Mouse (Mus musculus): ENCODE measurements at regions not wholly inside any gene's neighbourhood (a gene's known extent, or its start where the extent isn't known, plus 50 kb on each side); places are given as distances from the start of the nearest gene placed in this dataset.

DNA sequence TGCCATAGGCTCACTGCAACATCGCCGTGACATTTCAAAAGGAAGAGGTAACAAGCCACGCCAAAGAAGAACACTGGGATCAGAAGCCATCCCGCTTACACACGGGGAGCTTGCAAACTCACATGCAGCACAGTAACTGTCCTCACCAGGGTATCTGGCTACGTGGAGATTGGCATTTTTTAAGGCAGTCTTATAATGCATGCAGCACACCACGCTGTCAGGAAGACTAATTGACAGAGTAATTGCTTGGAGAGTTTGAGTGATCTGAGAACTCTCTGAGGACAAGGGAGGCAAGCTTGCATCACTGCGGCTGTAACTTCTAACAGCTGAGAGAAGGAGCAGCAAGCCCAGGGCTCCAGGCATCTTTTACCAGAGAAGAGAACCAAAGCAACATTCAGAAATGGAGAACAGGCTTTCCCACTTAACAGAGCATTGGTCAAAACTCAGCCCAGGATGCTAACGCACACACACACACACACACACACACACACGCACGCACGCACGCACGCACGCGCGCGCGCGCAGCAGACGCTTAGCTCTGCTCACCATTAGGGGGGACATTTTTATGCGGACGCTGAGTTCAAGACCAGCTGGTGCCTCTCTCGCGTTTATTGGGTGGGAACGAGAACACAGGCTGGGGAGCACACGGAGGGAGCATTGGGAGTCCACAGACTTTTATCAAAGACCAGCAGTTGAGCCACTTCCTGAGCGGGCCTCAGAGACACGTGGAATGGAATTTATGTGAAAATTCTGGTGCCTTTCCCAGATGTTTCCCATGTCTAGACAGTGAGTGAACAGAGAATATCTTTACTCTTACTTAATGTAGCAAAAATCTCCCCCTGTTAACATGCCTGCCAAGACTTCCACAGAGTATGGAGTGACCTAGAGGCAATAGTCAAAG lies 66.6 kb downstream of the 1700129C05Rik start:
- ATAC-seq: peak; percentile 53; the same call in 1 of the 2 replicates
- DNase-seq (ENCODE audit: low spot score): peak; percentile 42
- Histone ChIP-seq H3K9me3 (ENCODE audit: low read length) (no peaks in the 10 kb centered on the region), H3K4me1 (ENCODE audit: insufficient read depth, low read length) (no peaks in the 10 kb centered on the region), H3K4me3 (ENCODE audit: low read length) (no peak overlapping the region), H3K27ac (no peak overlapping the region), H3K36me3 (ENCODE audit: insufficient read depth, low read length) (no peaks in the 10 kb centered on the region), H3K9ac (replicated peaks; ENCODE audit: low read length) (no peak overlapping the region), H3K4me2 (ENCODE audit: low read depth, low read length) (peak overlapping the region; percentile 27), H3K27me3 (ENCODE audit: insufficient read depth, low read length) (no peaks in the 10 kb centered on the region)
- 32% methylated on average over 29 of the region's 29 CpGs for WGBS
- 0 out of 2 replicates have a peak, but pooled peaks have one; percentile 11 for TF ChIP-seq CTCF (IDR thresholded peaks at IDR 0.05; ENCODE audit: low read depth)

DNA sequence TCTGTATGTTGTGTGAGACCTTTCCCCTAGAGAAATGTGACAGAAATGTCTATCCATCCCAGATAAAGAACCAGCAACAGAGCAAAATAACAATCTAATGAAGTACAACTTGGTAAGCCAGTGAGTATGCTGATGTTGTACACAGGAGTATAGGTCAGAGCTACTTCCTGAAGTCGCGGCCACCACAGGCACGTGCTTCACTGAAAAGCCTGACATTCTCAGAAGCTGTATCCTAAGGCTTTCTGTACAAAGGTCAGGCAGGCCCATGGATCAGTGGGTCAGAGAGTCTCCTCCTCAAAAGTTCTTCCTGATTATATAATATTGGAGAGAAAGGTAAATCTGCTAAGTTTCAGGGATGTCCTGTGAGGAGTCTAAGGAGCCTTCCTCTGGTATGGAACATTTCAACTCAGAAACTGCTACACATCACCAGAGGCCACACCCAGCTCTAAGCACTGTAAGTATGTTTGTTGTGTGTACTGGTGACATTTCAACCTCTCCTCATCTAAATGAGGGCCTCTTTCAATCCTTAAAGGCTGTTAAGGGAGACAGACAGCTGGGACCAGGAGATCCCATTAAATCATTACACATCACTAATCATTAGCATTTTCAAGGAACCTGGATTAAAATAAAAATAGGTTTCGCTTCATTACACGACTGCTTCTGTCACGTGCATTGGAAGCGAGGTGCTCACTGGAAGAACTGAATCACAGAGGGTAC lies 70.2 kb downstream of the 1700129C05Rik start:
- ATAC-seq (no peak), DNase-seq (ENCODE audit: low spot score) (no peak)
- no peak overlapping the region for H3K4me2 ChIP-seq (ENCODE audit: low read depth, low read length)
- no peaks in the 10 kb centered on the region for H3K27me3 ChIP-seq (ENCODE audit: insufficient read depth, low read length)
- TF ChIP-seq CTCF (IDR thresholded peaks at IDR 0.05; ENCODE audit: low read depth): no peak
- H3K36me3 ChIP-seq (ENCODE audit: insufficient read depth, low read length): no peaks in the 10 kb centered on the region
- no peaks in the 10 kb centered on the region for H3K9me3 ChIP-seq (ENCODE audit: low read length)
- H3K4me3 ChIP-seq (ENCODE audit: low read length): no peak overlapping the region
- H3K27ac ChIP-seq: no peak overlapping the region
- 76% methylated on average over 7 of the region's 7 CpGs for WGBS
- no peak overlapping the region for H3K9ac ChIP-seq (replicated peaks; ENCODE audit: low read length)
- H3K4me1 ChIP-seq (ENCODE audit: insufficient read depth, low read length): no peaks in the 10 kb centered on the region

DNA sequence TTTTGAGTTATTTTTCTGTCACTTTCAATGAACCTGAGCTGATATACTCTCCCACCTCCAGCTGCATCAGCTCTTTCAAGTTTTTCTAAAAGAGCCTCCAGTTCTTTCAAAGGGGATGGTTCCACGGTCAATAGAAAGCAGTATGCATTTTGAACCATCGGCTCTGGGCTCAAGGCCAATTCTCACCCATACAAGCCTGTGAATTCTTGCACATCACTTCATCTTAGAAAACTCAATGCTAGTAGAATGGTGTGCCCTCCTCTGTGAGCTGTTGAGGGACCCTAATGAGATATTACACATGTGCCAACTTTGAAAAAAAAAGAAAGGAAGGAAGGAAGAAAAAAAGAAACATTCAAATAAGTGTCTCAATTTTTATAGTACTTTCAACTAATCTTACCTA lies 72.6 kb downstream of the 1700129C05Rik start:
- no peak for ATAC-seq
- Histone ChIP-seq H3K9me3 (ENCODE audit: low read length) (no peaks in the 10 kb centered on the region), H3K4me1 (ENCODE audit: insufficient read depth, low read length) (no peaks in the 10 kb centered on the region), H3K27me3 (ENCODE audit: insufficient read depth, low read length) (no peaks in the 10 kb centered on the region), H3K9ac (replicated peaks; ENCODE audit: low read length) (no peak overlapping the region), H3K27ac (no peak overlapping the region), H3K36me3 (ENCODE audit: insufficient read depth, low read length) (no peaks in the 10 kb centered on the region), H3K4me3 (ENCODE audit: low read length) (no peak overlapping the region), H3K4me2 (ENCODE audit: low read depth, low read length) (no peak overlapping the region)
- WGBS: 50% methylated on average over 2 of the region's 2 CpGs
- no peak for DNase-seq (ENCODE audit: low spot score)
- no peak for TF ChIP-seq CTCF (IDR thresholded peaks at IDR 0.05; ENCODE audit: low read depth)

DNA sequence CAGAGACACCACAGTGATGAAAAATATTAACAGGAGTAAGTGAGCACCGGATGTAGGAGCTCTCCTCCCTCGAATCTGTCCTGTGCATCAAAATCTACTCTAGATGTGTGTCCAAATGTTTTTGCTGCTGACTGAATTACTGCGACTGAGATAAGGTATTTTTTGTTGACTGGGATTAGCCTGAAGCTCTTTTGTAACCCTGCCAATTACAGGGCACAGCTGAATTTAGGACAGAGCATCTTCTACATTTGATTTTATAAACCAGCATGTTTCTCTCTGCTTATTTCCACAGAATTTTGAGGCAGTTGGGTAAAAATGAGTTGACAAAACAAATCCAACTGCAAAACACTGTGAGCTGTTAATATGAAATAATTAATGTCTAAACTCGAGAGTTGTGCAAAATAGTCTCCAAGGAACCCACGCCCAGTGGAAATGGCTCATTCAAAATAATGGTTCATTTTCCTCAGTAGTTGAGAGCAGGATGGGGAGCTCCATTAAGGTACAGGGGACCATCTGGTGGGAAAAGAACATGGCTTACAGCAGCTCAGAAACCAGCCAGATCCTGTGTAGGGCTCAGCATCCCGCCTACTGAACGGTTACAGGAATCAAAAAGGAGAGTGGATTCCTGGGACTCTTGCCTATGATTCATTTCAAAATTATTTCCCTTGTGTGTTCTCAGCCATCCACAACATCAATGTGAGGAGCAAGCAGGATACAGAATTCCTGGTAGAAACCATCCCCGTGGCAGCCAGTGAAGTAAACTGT lies 76.1 kb downstream of the 1700129C05Rik start:
- Histone ChIP-seq H3K4me3 (ENCODE audit: low read length) (no peak overlapping the region), H3K4me2 (ENCODE audit: low read depth, low read length) (no peak overlapping the region), H3K9me3 (ENCODE audit: low read length) (no peaks in the 10 kb centered on the region), H3K36me3 (ENCODE audit: insufficient read depth, low read length) (no peaks in the 10 kb centered on the region), H3K27ac (no peak overlapping the region), H3K27me3 (ENCODE audit: insufficient read depth, low read length) (no peaks in the 10 kb centered on the region), H3K4me1 (ENCODE audit: insufficient read depth, low read length) (no peaks in the 10 kb centered on the region), H3K9ac (replicated peaks; ENCODE audit: low read length) (no peak overlapping the region)
- no peak for ATAC-seq
- WGBS: 70% methylated on average over 8 of the region's 8 CpGs
- no peak for DNase-seq (ENCODE audit: low spot score)
- TF ChIP-seq CTCF (IDR thresholded peaks at IDR 0.05; ENCODE audit: low read depth): no peak

DNA sequence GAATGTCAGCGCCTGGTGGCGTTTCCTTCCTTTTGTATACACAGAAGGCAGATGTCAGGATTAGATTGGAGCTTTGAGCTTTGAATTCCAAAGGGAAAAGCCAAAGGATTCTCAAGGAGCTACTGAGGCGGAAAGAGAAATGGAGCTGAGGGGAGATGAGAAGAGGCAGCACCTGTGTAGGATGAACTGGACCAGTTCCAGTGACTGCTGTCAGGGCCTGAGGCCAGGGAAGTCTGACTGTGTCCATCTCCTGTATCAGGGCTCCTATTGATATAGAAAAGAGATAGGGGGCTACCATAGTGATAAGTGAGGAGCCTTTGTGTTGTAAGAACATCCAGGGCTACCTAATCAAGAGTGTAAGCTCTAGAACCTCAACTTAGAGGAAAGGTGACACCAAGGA lies 79.5 kb downstream of the 1700129C05Rik start:
- 65% methylated on average over 3 of the region's 3 CpGs for WGBS
- DNase-seq (ENCODE audit: low spot score): peak; percentile 43
- no peak for ATAC-seq

DNA sequence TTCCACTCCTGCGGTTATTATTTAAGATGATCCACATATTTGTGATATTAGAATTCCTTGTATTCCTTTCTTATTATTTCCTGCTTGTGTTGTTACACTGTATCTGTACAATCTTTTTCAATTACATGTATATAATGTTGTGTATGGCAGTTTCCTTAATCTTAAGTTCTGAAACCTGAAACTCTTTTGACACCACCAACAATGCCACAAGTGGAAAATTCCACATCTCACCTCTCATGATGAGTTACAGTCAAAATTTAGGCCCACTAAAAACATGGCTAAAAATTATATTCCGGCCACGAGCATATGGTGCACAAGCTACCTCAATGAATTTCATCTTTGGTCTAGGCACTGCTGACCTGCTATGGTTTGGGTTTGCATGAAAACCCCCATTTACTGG lies 85.9 kb downstream of the 1700129C05Rik start:
- no peak for ATAC-seq
- no peak for DNase-seq (ENCODE audit: low spot score)
- no peak overlapping the region for H3K9ac ChIP-seq (replicated peaks; ENCODE audit: low read length)
- H3K27ac ChIP-seq: no peak overlapping the region
- no peaks in the 10 kb centered on the region for H3K9me3 ChIP-seq (ENCODE audit: low read length)
- no peak for TF ChIP-seq CTCF (IDR thresholded peaks at IDR 0.05; ENCODE audit: low read depth)
- no peaks in the 10 kb centered on the region for H3K27me3 ChIP-seq (ENCODE audit: insufficient read depth, low read length)
- WGBS: 93% methylated on average over 3 of the region's 3 CpGs
- H3K4me2 ChIP-seq (ENCODE audit: low read depth, low read length): no peak overlapping the region
- H3K4me3 ChIP-seq (ENCODE audit: low read length): no peak overlapping the region
- no peaks in the 10 kb centered on the region for H3K4me1 ChIP-seq (ENCODE audit: insufficient read depth, low read length)
- H3K36me3 ChIP-seq (ENCODE audit: insufficient read depth, low read length): no peaks in the 10 kb centered on the region

More for the DNA sequence above, 79.5 kb downstream of the 1700129C05Rik start:
- Histone ChIP-seq H3K9ac (replicated peaks; ENCODE audit: low read length) (no peak overlapping the region), H3K4me3 (ENCODE audit: low read length) (no peak overlapping the region), H3K36me3 (ENCODE audit: insufficient read depth, low read length) (no peaks in the 10 kb centered on the region), H3K4me1 (ENCODE audit: insufficient read depth, low read length) (no peaks in the 10 kb centered on the region), H3K27me3 (ENCODE audit: insufficient read depth, low read length) (no peaks in the 10 kb centered on the region), H3K27ac (no peak overlapping the region), H3K4me2 (ENCODE audit: low read depth, low read length) (no peak overlapping the region), H3K9me3 (ENCODE audit: low read length) (no peaks in the 10 kb centered on the region)
- TF ChIP-seq CTCF (IDR thresholded peaks at IDR 0.05; ENCODE audit: low read depth): no peak

All from hindbrain, postnatal 0 days (tissue).